12 mouse cellular contexts compared by ENCODE assay signal in the genomic region with DNA sequence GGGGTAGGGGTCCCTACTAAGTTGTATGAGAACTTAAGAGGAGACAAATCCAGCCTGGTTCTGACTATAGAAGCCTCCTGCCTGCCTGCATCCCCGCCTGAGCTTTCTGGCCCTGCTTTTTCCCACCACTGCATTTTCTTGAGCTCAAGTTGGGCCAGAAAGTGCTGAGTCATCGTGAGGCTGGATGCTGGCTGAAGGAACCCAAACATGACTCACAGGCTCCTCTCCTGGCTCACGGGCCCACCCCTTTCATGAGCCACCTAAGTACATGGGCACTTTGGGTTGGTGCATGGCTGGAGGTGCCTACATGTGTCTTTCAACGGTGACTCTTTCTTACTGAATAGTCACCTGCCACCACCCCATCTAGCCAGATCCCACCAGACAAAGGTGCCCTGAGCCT. TPM values are rescaled to one million over a fixed set of nuclear protein-coding genes. Genes with fewer than 3 reads are reported as not detected.
DNase-seq lines count a peak whose midpoint lies in the region.
"Had no signal": no experiment of that assay in that cellular context is flagged by ENCODE, and none has a peak within 500 bp of the region (broad histone marks: within the 10 kb centered on the region; RNA-seq: fewer than 3 reads in every experiment).

No protein-coding gene starts in this region.

- DNase-seq in right cerebral cortex, adult 18-20 months: peak; percentile 83
- no peak for DNase-seq in right cerebral cortex, postnatal 10 days (ENCODE audit: low spot score in 2 of 2)
- peak; percentile 45 for DNase-seq in Muller cell, postnatal 12 days (ENCODE audit: inconsistent ontology term)
- DNase-seq in adrenal gland, postnatal 36 days: peak; percentile 30 to 38
- DNase-seq in right cerebral cortex, postnatal 14 days: peak; percentile 34
- DNase-seq in heart, postnatal 25 days (ENCODE audit: low spot score): no peak
- DNase-seq in testis, postnatal 10 days (ENCODE audit: low spot score): no peak
- DNase-seq: cerebellum, adult 8-10 months; kidney, postnatal 4 days; liver, embryonic 13.5 days had no signal

- intact Hi-C loops in heart, postnatal 25 days (cut with DNase I): no loop called here

RNA-seq across cellular contexts. Expression of gene Krt9, which starts 5.6 kb away (rescaled TPM):
- total RNA-seq in adrenal gland, postnatal 36 days (2021): not detected
- total RNA-seq in heart, postnatal 25 days (2021): not detected
- total RNA-seq: gastrocnemius, adult 18-20 months had no signal

RNA-seq across cellular contexts. Expression of gene Krt14, which starts 8.7 kb away (rescaled TPM):
- under 1 TPM; 0.23 to 0.36 TPM for total RNA-seq in adrenal gland, postnatal 36 days (2021)
- total RNA-seq in heart, postnatal 25 days (2021): under 1 TPM; 0.73 to 0.78 TPM
- total RNA-seq: gastrocnemius, adult 18-20 months; megakaryocyte, adult 5-6 weeks had no signal

RNA-seq across cellular contexts. Expression of gene Krt16, which starts 50.0 kb away (rescaled TPM):
- not detected for total RNA-seq in adrenal gland, postnatal 36 days (2021)
- not detected for total RNA-seq in heart, postnatal 25 days (2021)
- total RNA-seq: gastrocnemius, adult 18-20 months; megakaryocyte, adult 5-6 weeks had no signal

RNA-seq across cellular contexts. Expression of gene Krt19, which starts 50.2 kb away (rescaled TPM):
- 1 to 10 TPM; 3.9 to 6.8 TPM for total RNA-seq in adrenal gland, postnatal 36 days (2021)
- 10 to 100 TPM in 1 of 2 experiments, 1 to 10 TPM in 1; 9.8 to 16.4 TPM for total RNA-seq in heart, postnatal 25 days (2021)
- total RNA-seq: megakaryocyte, adult 5-6 weeks had no signal

Comparison
In these comparisons a context has a peak if more than half of its experiments do, and no peak if none do; other contexts are left out.
1. DNase-seq: peak in right cerebral cortex, adult 18-20 months (single experiment), Muller cell, postnatal 12 days (single experiment), adrenal gland, postnatal 36 days (2 of 2) and right cerebral cortex, postnatal 14 days (single experiment); none in right cerebral cortex, postnatal 10 days (0 of 2), heart, postnatal 25 days (single experiment) and testis, postnatal 10 days (single experiment).